8 mouse cellular contexts compared by ENCODE assay signal in genomic region chr10:128082477-128082808, GRCm38 (mm10). TPM values are rescaled to one million over a fixed set of nuclear protein-coding genes. Genes with fewer than 3 reads are reported as not detected.
DNase-seq lines count a peak whose midpoint lies in the region; ATAC-seq and TF ChIP-seq lines count a peak whose summit lies in the region.

No protein-coding gene starts in this region.

- peak overlapping the region; percentile 93 for H3K27ac ChIP-seq in heart, embryonic 11.5 days (ENCODE audit: low read depth, low read length)
- H3K27ac ChIP-seq in CH12.LX (ENCODE audit: insufficient read depth, low read depth): no peak overlapping the region
- H3K27ac ChIP-seq in forebrain, embryonic 12.5 days: no peak overlapping the region; the same call in 1 of the 2 replicates
- H3K27ac ChIP-seq in liver, embryonic 14.5 days: peak overlapping the region; percentile 11

- DNase-seq in heart, postnatal 10 days: no peak
- DNase-seq in CH12.LX (ENCODE audit: extremely low read depth): no peak
- DNase-seq in liver, embryonic 14.5 days (ENCODE audit: low read depth in 3 of 3, low spot score in 3 of 3): no peak
- DNase-seq in right cerebral cortex, postnatal 36 days (ENCODE audit: low spot score in 2 of 2): no peak
- no peak for DNase-seq in left cerebral cortex, postnatal 14 days (ENCODE audit: low spot score in 2 of 2)
- no peak for DNase-seq in T-cell, adult 2 months (ENCODE audit: low spot score)

- no peaks in the 10 kb centered on the region for H3K9me3 ChIP-seq in heart, embryonic 11.5 days (replicated peaks; ENCODE audit: control insufficient read depth, low read length)
- H3K9me3 ChIP-seq in CH12.LX (replicated peaks; ENCODE audit: low read length): no peaks in the 10 kb centered on the region
- H3K9me3 ChIP-seq in forebrain, embryonic 12.5 days: no peaks in the 10 kb centered on the region
- H3K9me3 ChIP-seq in liver, embryonic 14.5 days (ENCODE audit: control insufficient read depth, low read length): no peaks in the 10 kb centered on the region

- H3K27me3 ChIP-seq in heart, embryonic 11.5 days (ENCODE audit: control insufficient read depth, insufficient read depth, low read length): no peaks in the 10 kb centered on the region
- no peaks in the 10 kb centered on the region for H3K27me3 ChIP-seq in CH12.LX (replicated peaks)
- H3K27me3 ChIP-seq in forebrain, embryonic 12.5 days: no peaks in the 10 kb centered on the region
- no peaks in the 10 kb centered on the region for H3K27me3 ChIP-seq in liver, embryonic 14.5 days (ENCODE audit: control insufficient read depth, insufficient read depth, low read length)

- no peak for TF ChIP-seq POLR2A in CH12.LX (IDR thresholded peaks at IDR 0.05; ENCODE audit: low read depth, low read length)

- H3K36me3 ChIP-seq in heart, embryonic 11.5 days (ENCODE audit: control insufficient read depth, insufficient read depth, low read length): peaks cover 23% of the 10 kb centered on the region
- H3K36me3 ChIP-seq in CH12.LX (replicated peaks in 1 of 2; ENCODE audit: control insufficient read depth in 1 of 2, insufficient read depth in 1 of 2, low read length in 1 of 2): peaks cover 27 to 39% of the 10 kb centered on the region in 2 experiments
- H3K36me3 ChIP-seq in forebrain, embryonic 12.5 days (replicated peaks): peaks cover 40% of the 10 kb centered on the region
- peaks cover 28% of the 10 kb centered on the region for H3K36me3 ChIP-seq in liver, embryonic 14.5 days (replicated peaks; ENCODE audit: control insufficient read depth, insufficient read depth, low read depth)

- H3K79me2 ChIP-seq in CH12.LX (replicated peaks; ENCODE audit: control insufficient read depth, extremely low read depth, insufficient read depth, poor library complexity, severe bottlenecking): peaks cover 35% of the 10 kb centered on the region

- H3K4me1 ChIP-seq in heart, embryonic 11.5 days (ENCODE audit: control insufficient read depth, insufficient read depth, low read length): peaks cover 7% of the 10 kb centered on the region; the same call in 1 of the 2 replicates
- H3K4me1 ChIP-seq in CH12.LX (ENCODE audit: control insufficient read depth in 1 of 2, insufficient read depth in 2 of 2): peaks cover 3 to 28% of the 10 kb centered on the region in 2 experiments; a peak in 3 of 4 replicates
- H3K4me1 ChIP-seq in forebrain, embryonic 12.5 days: peaks cover 18% of the 10 kb centered on the region
- peaks cover 9 to 14% of the 10 kb centered on the region in 2 experiments for H3K4me1 ChIP-seq in liver, embryonic 14.5 days (replicated peaks; ENCODE audit: control insufficient read depth in 2 of 2, insufficient read depth in 2 of 2, low read length in 1 of 2)

- no peak for TF ChIP-seq EP300 in CH12.LX (IDR thresholded peaks at IDR 0.05; ENCODE audit: low read length)
- no peak for TF ChIP-seq EP300 in liver, embryonic 14.5 days (IDR thresholded peaks at IDR 0.05; ENCODE audit: low read depth)

- H3K9ac ChIP-seq in heart, embryonic 11.5 days (ENCODE audit: low read depth, low read length): peak overlapping the region; percentile 98
- peak overlapping the region; percentile 99 for H3K9ac ChIP-seq in CH12.LX (ENCODE audit: insufficient read depth, low read depth)
- H3K9ac ChIP-seq in forebrain, embryonic 12.5 days: peak overlapping the region; percentile 68
- peak overlapping the region; percentile 72 for H3K9ac ChIP-seq in liver, embryonic 14.5 days (replicated peaks)

- dilution Hi-C loops in CH12.LX (cut with MboI; ENCODE audit: extremely low pct_ligation_motif_present, extremely low pct_unique_long_range_greater_than_20kb, low sequenced_read_pairs): no loop called here

- H3K4me2 ChIP-seq in heart, embryonic 11.5 days: peak overlapping the region; percentile 96
- peak overlapping the region; percentile 53 for H3K4me2 ChIP-seq in CH12.LX (ENCODE audit: insufficient read depth, low read depth, poor library complexity, severe bottlenecking)
- H3K4me2 ChIP-seq in forebrain, embryonic 12.5 days: peak overlapping the region; percentile 60
- peak overlapping the region; percentile 81 for H3K4me2 ChIP-seq in liver, embryonic 14.5 days (ENCODE audit: low read depth)

- no peak for ATAC-seq in heart, embryonic 11.5 days (replicated peaks; ENCODE audit: insufficient number of reproducible peaks, low FRiP score, low TSS enrichment)
- no peak for ATAC-seq in forebrain, embryonic 12.5 days (ENCODE audit: low FRiP score)
- no peak for ATAC-seq in liver, embryonic 14.5 days (ENCODE audit: insufficient read depth)

- intact Hi-C loops in heart, postnatal 10 days (cut with DNase I): no loop called here
- intact Hi-C loops in left cerebral cortex, postnatal 14 days (cut with DNase I): no loop called here

- no peak for TF ChIP-seq CTCF in CH12.LX (conservative IDR thresholded peaks at IDR 0.05 in 1 of 2, IDR thresholded peaks at IDR 0.05 in 1 of 2; ENCODE audit: low read depth in 2 of 2, low read length in 2 of 2)
- TF ChIP-seq CTCF in liver, embryonic 14.5 days (IDR thresholded peaks at IDR 0.05; ENCODE audit: low read depth): no peak

- 13% methylated on average over 9 of the region's 9 CpGs for WGBS in heart, embryonic 11.5 days (ENCODE audit: insufficient replicate concordance)
- 19% methylated on average over 9 of the region's 9 CpGs for WGBS in forebrain, embryonic 12.5 days
- 2% methylated on average over 9 of the region's 9 CpGs for WGBS in liver, embryonic 14.5 days (ENCODE audit: insufficient replicate concordance)

- in situ Hi-C loops in CH12.LX (cut with MboI; ENCODE audit: low pct_ligation_motif_present, low pct_unique_long_range_greater_than_20kb, low sequenced_read_pairs): no loop called here

- TF ChIP-seq RAD21 in CH12.LX (IDR thresholded peaks at IDR 0.05; ENCODE audit: low read depth, low read length): no peak

- peak overlapping the region; percentile 98 for H3K4me3 ChIP-seq in heart, embryonic 11.5 days (ENCODE audit: low read depth, low read length)
- H3K4me3 ChIP-seq in CH12.LX (replicated peaks in 1 of 3; ENCODE audit: low read depth in 2 of 3, low read length in 2 of 3, poor library complexity in 1 of 3): peak overlapping the region; percentile 73 to 98 (median 79)
- peak overlapping the region; percentile 93 for H3K4me3 ChIP-seq in forebrain, embryonic 12.5 days (replicated peaks)
- peak overlapping the region; percentile 74 to 91 for H3K4me3 ChIP-seq in liver, embryonic 14.5 days (ENCODE audit: insufficient read depth in 1 of 2, low read depth in 2 of 2, low read length in 2 of 2)

TF ChIP-seq in CH12.LX, 34 proteins besides CTCF, POLR2A, EP300 and RAD21 (continues in another document):
- no peak for TF ChIP-seq NRF1 (IDR thresholded peaks at IDR 0.05; ENCODE audit: low read depth, low read length)
- no peak for TF ChIP-seq KAT2A (IDR thresholded peaks at IDR 0.05; ENCODE audit: insufficient replicate concordance, low read length)
- TF ChIP-seq TCF12 (IDR thresholded peaks at IDR 0.05; ENCODE audit: low read depth, low read length): no peak
- no peak for TF ChIP-seq MAZ (IDR thresholded peaks at IDR 0.05; ENCODE audit: low read depth, low read length)
- TF ChIP-seq PAX5 (IDR thresholded peaks at IDR 0.05; ENCODE audit: low read length): no peak
- no peak for TF ChIP-seq USF2 (conservative IDR thresholded peaks at IDR 0.05; ENCODE audit: low read depth, low read length)
- no peak for TF ChIP-seq ZC3H11A (IDR thresholded peaks at IDR 0.05; ENCODE audit: low read depth, low read length)

RNA-seq across cellular contexts. Expression of gene Atp5b, which starts 0.6 kb away (rescaled TPM):
- 4,523 and 4,948 TPM in 2 replicates for polyA plus RNA-seq in heart, embryonic 11.5 days (2014; fragmentation: Nextera tagmentation; extraction: Ambion mirVana)
- total RNA-seq in heart, postnatal 10 days (2021): 1,000 to 10,000 TPM; 7,591 to 7,651 TPM
- total RNA-seq in CH12.LX (2012; rRNA removed) (1,695 and 1,781 TPM in 2 replicates), CH12.LX (2014; rRNA removed) (1,737 and 1,775 TPM in 2 replicates)
- 1,504 and 1,607 TPM in 2 replicates for polyA plus RNA-seq in CH12.LX (2012; ENCODE audit: insufficient read length, low read depth)
- polyA plus RNA-seq in forebrain, embryonic 12.5 days (2016; fragmentation: Nextera tagmentation; extraction: Ambion mirVana): 2,091 and 2,135 TPM in 2 replicates
- polyA plus RNA-seq in liver, embryonic 14.5 days (2012; rRNA removed): 910 and 999 TPM in 2 replicates
- 1,823 and 1,877 TPM in 2 replicates for polyA plus RNA-seq in liver, embryonic 14.5 days (2014; fragmentation: Nextera tagmentation; extraction: Ambion mirVana)
- 1,000 to 10,000 TPM; 1,697 to 1,804 TPM for total RNA-seq in left cerebral cortex, postnatal 14 days (2021)

RNA-seq across cellular contexts. Expression of gene Baz2a, which starts 8.9 kb away (rescaled TPM):
- 10.9 and 21.7 TPM in 2 replicates for polyA plus RNA-seq in heart, embryonic 11.5 days (2014; fragmentation: Nextera tagmentation; extraction: Ambion mirVana)
- 10 to 100 TPM; 26.1 to 27.8 TPM for total RNA-seq in heart, postnatal 10 days (2021)
- 11.8 and 12.8 TPM in 2 replicates for total RNA-seq in CH12.LX (2012; rRNA removed)
- total RNA-seq in CH12.LX (2014; rRNA removed): 4.5 and 5.4 TPM in 2 replicates
- polyA plus RNA-seq in CH12.LX (2012; ENCODE audit: insufficient read length, low read depth): 29.5 and 34.0 TPM in 2 replicates
- 14.0 and 14.6 TPM in 2 replicates for polyA plus RNA-seq in forebrain, embryonic 12.5 days (2016; fragmentation: Nextera tagmentation; extraction: Ambion mirVana)
- polyA plus RNA-seq in liver, embryonic 14.5 days (2012; rRNA removed): 9.5 TPM in 2 replicates
- 9.1 and 10.3 TPM in 2 replicates for polyA plus RNA-seq in liver, embryonic 14.5 days (2014; fragmentation: Nextera tagmentation; extraction: Ambion mirVana)
- 10 to 100 TPM; 30.6 to 32.4 TPM for total RNA-seq in left cerebral cortex, postnatal 14 days (2021)

RNA-seq across cellular contexts. Expression of gene Ptges3, which starts 23.7 kb away (rescaled TPM):
- polyA plus RNA-seq in heart, embryonic 11.5 days (2014; fragmentation: Nextera tagmentation; extraction: Ambion mirVana): 354 and 377 TPM in 2 replicates
- 10 to 100 TPM; 91.9 to 99.8 TPM for total RNA-seq in heart, postnatal 10 days (2021)
- total RNA-seq in CH12.LX (2012; rRNA removed): 124 and 176 TPM in 2 replicates
- 196 and 210 TPM in 2 replicates for total RNA-seq in CH12.LX (2014; rRNA removed)
- polyA plus RNA-seq in CH12.LX (2012; ENCODE audit: insufficient read length, low read depth): 247 and 274 TPM in 2 replicates
- polyA plus RNA-seq in forebrain, embryonic 12.5 days (2016; fragmentation: Nextera tagmentation; extraction: Ambion mirVana): 611 and 642 TPM in 2 replicates
- polyA plus RNA-seq in liver, embryonic 14.5 days (2012; rRNA removed): 20.9 and 40.1 TPM in 2 replicates
- polyA plus RNA-seq in liver, embryonic 14.5 days (2014; fragmentation: Nextera tagmentation; extraction: Ambion mirVana): 233 and 244 TPM in 2 replicates
- total RNA-seq in left cerebral cortex, postnatal 14 days (2021): 100 to 1,000 TPM; 131 to 134 TPM

RNA-seq across cellular contexts. Expression of gene Naca, which starts 47.1 kb away (rescaled TPM):
- polyA plus RNA-seq in heart, embryonic 11.5 days (2014; fragmentation: Nextera tagmentation; extraction: Ambion mirVana): 678 and 713 TPM in 2 replicates
- total RNA-seq in heart, postnatal 10 days (2021): 100 to 1,000 TPM; 639 to 645 TPM
- 1,257 and 1,396 TPM in 2 replicates for total RNA-seq in CH12.LX (2012; rRNA removed)
- total RNA-seq in CH12.LX (2014; rRNA removed): 1,670 and 1,798 TPM in 2 replicates
- polyA plus RNA-seq in CH12.LX (2012; ENCODE audit: insufficient read length, low read depth): 1,330 and 1,397 TPM in 2 replicates
- polyA plus RNA-seq in forebrain, embryonic 12.5 days (2016; fragmentation: Nextera tagmentation; extraction: Ambion mirVana): 758 and 799 TPM in 2 replicates
- polyA plus RNA-seq in liver, embryonic 14.5 days (2012; rRNA removed): 160 and 272 TPM in 2 replicates
- 519 and 530 TPM in 2 replicates for polyA plus RNA-seq in liver, embryonic 14.5 days (2014; fragmentation: Nextera tagmentation; extraction: Ambion mirVana)
- total RNA-seq in left cerebral cortex, postnatal 14 days (2021): 100 to 1,000 TPM; 306 to 320 TPM

Comparison
In these comparisons a context has a peak if more than half of its experiments do, and no peak if none do; other contexts are left out.
1. H3K27ac ChIP-seq: peak in heart, embryonic 11.5 days (single experiment) and liver, embryonic 14.5 days (single experiment); none in CH12.LX (single experiment) and forebrain, embryonic 12.5 days (single experiment).
2. Peak in every context shown above with its lines, with median percentiles within 50 percentile points of each other: H3K4me2 ChIP-seq, H3K4me3 ChIP-seq and H3K9ac ChIP-seq.